In genomic region chr11:54426267-54426666, GRCm38 (mm10) we compare ENCODE assay signal across 22 mouse cellular contexts. TPM values are rescaled to one million over a fixed set of nuclear protein-coding genes. Genes with fewer than 3 reads are reported as not detected.
"Had no signal": no experiment of that assay in that cellular context is flagged by ENCODE, and none has a peak within 500 bp of the region (broad histone marks: within the 10 kb centered on the region; RNA-seq: fewer than 3 reads in every experiment).

No protein-coding gene starts in this region.

- H3K4me1 ChIP-seq: midbrain, embryonic 13.5 days; midbrain, embryonic 15.5 days; neural tube, embryonic 12.5 days; stomach, embryonic 15.5 days had no signal

- H3K27me3 ChIP-seq: midbrain, embryonic 13.5 days; midbrain, embryonic 15.5 days; neural tube, embryonic 12.5 days; stomach, embryonic 15.5 days had no signal

- ATAC-seq: midbrain, embryonic 13.5 days; midbrain, embryonic 15.5 days had no signal

- DNase-seq: lung, adult 18-20 months; lung, embryonic 14.5 days; lung, postnatal 10 days; lung, postnatal 4 days; right cerebral cortex, postnatal 14 days; thymus, adult 2 months; thymus, postnatal 25 days; thymus, postnatal 4 days had no signal

- H3K4me3 ChIP-seq: midbrain, embryonic 13.5 days; midbrain, embryonic 15.5 days; neural tube, embryonic 12.5 days; stomach, embryonic 15.5 days had no signal

- H3K27ac ChIP-seq: midbrain, embryonic 13.5 days; midbrain, embryonic 15.5 days; neural tube, embryonic 12.5 days; stomach, embryonic 15.5 days; stomach, postnatal 0 days had no signal

- H3K4me2 ChIP-seq: lung, embryonic 14.5 days; midbrain, embryonic 11.5 days; midbrain, embryonic 13.5 days; midbrain, embryonic 15.5 days; neural tube, embryonic 12.5 days; stomach, embryonic 15.5 days had no signal

- H3K9ac ChIP-seq: lung, embryonic 14.5 days; midbrain, embryonic 13.5 days; midbrain, embryonic 15.5 days; neural tube, embryonic 12.5 days; stomach, embryonic 15.5 days had no signal

- H3K36me3 ChIP-seq: midbrain, embryonic 13.5 days; midbrain, embryonic 15.5 days; neural tube, embryonic 12.5 days; stomach, embryonic 15.5 days had no signal

- H3K9me3 ChIP-seq: midbrain, embryonic 13.5 days; midbrain, embryonic 15.5 days; neural tube, embryonic 12.5 days; stomach, embryonic 15.5 days had no signal

RNA-seq across cellular contexts. Expression of gene Meikin, which starts 55.8 kb away (rescaled TPM):
- total RNA-seq: midbrain, postnatal 0 days; monocyte, adult 5-6 weeks; neutrophil, adult 5-6 weeks had no signal
- polyA plus RNA-seq: liver, embryonic 16.5 days; lung, embryonic 14.5 days; lung, embryonic 16.5 days; midbrain, embryonic 11.5 days; midbrain, embryonic 13.5 days; midbrain, embryonic 15.5 days; midbrain, postnatal 0 days; neural tube, embryonic 12.5 days; neural tube, embryonic 14.5 days; spleen, adult 2 months; stomach, embryonic 15.5 days; thymus, adult 2 months; urinary bladder, adult 2 months had no signal
